Mouse (Mus musculus) neural tube, embryonic 15.5 days (tissue): ENCODE measurements around the gene Ephb3. TPM values are rescaled to one million over a fixed set of nuclear protein-coding genes. Genes with fewer than 3 reads are reported as not detected.

Experiments used
- ATAC-seq: fragments of 200-750 bp; cut with Nextera tagmentation; 2 replicates; pipeline ENCODE4 v1.8.0; 2017; ENCODE audit warnings: mild to moderate bottlenecking, moderate TSS enrichment, moderate library complexity; ENCODE audit not compliant: low FRiP score
- H3K27ac ChIP-seq: fragments of 300-500 bp; sonication (generic); replicated peaks from 2 replicates; pipeline ENCODE4 v1.5.1; 2015; ENCODE audit warnings: mild to moderate bottlenecking, inconsistent platforms
- H3K27me3 ChIP-seq: fragments of 300-500 bp; sonication (generic); replicated peaks from 2 replicates; pipeline ENCODE4 v1.6.1; 2015; ENCODE audit warnings: inconsistent platforms
- H3K36me3 ChIP-seq: fragments of 300-500 bp; sonication (generic); 2 replicates; pipeline ENCODE4 v1.6.1; 2015; ENCODE audit warnings: inconsistent platforms
- H3K4me1 ChIP-seq: fragments of 300-500 bp; sonication (generic); 2 replicates; pipeline ENCODE4 v1.6.1; 2015; ENCODE audit warnings: inconsistent platforms
- H3K4me2 ChIP-seq: fragments of 300-500 bp; sonication (generic); 2 replicates; pipeline ENCODE4 v1.6.1; 2015; ENCODE audit warnings: inconsistent platforms, mild to moderate bottlenecking, moderate library complexity
- H3K4me3 ChIP-seq: fragments of 300-500 bp; sonication (generic); replicated peaks from 2 replicates; pipeline ENCODE4 v1.5.1; 2015; ENCODE audit warnings: mild to moderate bottlenecking, inconsistent platforms
- H3K9ac ChIP-seq: fragments of 300-500 bp; sonication (generic); replicated peaks from 2 replicates; pipeline ENCODE4 v1.6.1; 2015; ENCODE audit warnings: mild to moderate bottlenecking, inconsistent platforms
- H3K9me3 ChIP-seq: fragments of 300-500 bp; sonication (generic); replicated peaks from 2 replicates; pipeline ENCODE4 v1.6.1; 2016; ENCODE audit warnings: inconsistent platforms
- WGBS: fragments of 180-500 bp; shearing (Covaris S2); methylation state at CpG from one replicate; pipeline ENCODE4 v1.1.7; 2015; ENCODE audit warnings: mixed read lengths; 5-methylcytosine and 5-hydroxymethylcytosine counted together
- polyA plus RNA-seq: library from polyadenylated mRNA; unstranded; fragments of >200 nt; fragmentation: Nextera tagmentation; extraction: Ambion mirVana; gene quantifications from 2 replicates; pipeline ENCODE4 v1.2.1, GENCODE M21; 2015

The Ephb3 gene
- polyA plus RNA-seq, 1 experiment from 2014 or later, result 14.4 TPM

GRCm38 (mm10) chr16:21192509-21193354, 11.8 kb upstream of the Ephb3 start:
- Histone ChIP-seq H3K27ac (no peak overlapping the region), H3K4me2 (no peak overlapping the region), H3K9me3 (no peaks in the 10 kb centered on the region), H3K9ac (no peak overlapping the region), H3K27me3 (0 out of 2 replicates have a peak, but pooled peaks cover 3% of the 10 kb centered on the region), H3K4me1 (peaks cover 4% of the 10 kb centered on the region; the same call in 1 of the 2 replicates), H3K36me3 (no peaks in the 10 kb centered on the region), H3K4me3 (no peak overlapping the region)
- 41% methylated on average over 7 of the region's 7 CpGs for WGBS
- peak; percentile 75 for ATAC-seq

- Histone ChIP-seq H3K27me3 (0 out of 2 replicates have a peak, but pooled peaks cover 3% of the 10 kb centered on the region), H3K9ac (no peak overlapping the region), H3K27ac (no peak overlapping the region), H3K4me1 (0 out of 2 replicates have a peak, but pooled peaks cover 3% of the 10 kb centered on the region), H3K4me3 (no peak overlapping the region), H3K9me3 (no peaks in the 10 kb centered on the region), H3K4me2 (no peak overlapping the region), H3K36me3 (no peaks in the 10 kb centered on the region)
- 92% methylated on average over 12 of the region's 12 CpGs for WGBS
- ATAC-seq, result no peak
These were observed 10.4 kb upstream of the Ephb3 start for GRCm38 (mm10) chr16:21194182-21194581.

GRCm38 (mm10) chr16:21195260-21195866, 9.2 kb upstream of the Ephb3 start:
- no peak for ATAC-seq
- 68% methylated on average over 8 of the region's 8 CpGs for WGBS
- Histone ChIP-seq H3K9ac (no peak overlapping the region), H3K9me3 (no peaks in the 10 kb centered on the region), H3K36me3 (no peaks in the 10 kb centered on the region), H3K27me3 (0 out of 2 replicates have a peak, but pooled peaks cover 3% of the 10 kb centered on the region), H3K4me2 (no peak overlapping the region), H3K4me1 (0 out of 2 replicates have a peak, but pooled peaks cover 3% of the 10 kb centered on the region), H3K27ac (no peak overlapping the region), H3K4me3 (no peak overlapping the region)

GRCm38 (mm10) chr16:21196576-21196975, 8.0 kb upstream of the Ephb3 start:
- no peak overlapping the region for H3K27ac ChIP-seq
- WGBS, result 94% methylated on average over 3 of the region's 3 CpGs
- no peak overlapping the region for H3K4me3 ChIP-seq
- H3K36me3 ChIP-seq, result no peaks in the 10 kb centered on the region
- 0 out of 2 replicates have a peak, but pooled peaks cover 3% of the 10 kb centered on the region for H3K4me1 ChIP-seq
- ATAC-seq, result no peak
- H3K9me3 ChIP-seq, result no peaks in the 10 kb centered on the region
- no peak overlapping the region for H3K9ac ChIP-seq
- H3K27me3 ChIP-seq, result 0 out of 2 replicates have a peak, but pooled peaks cover 3% of the 10 kb centered on the region
- no peak overlapping the region for H3K4me2 ChIP-seq

GRCm38 (mm10) chr16:21197542-21197941, 7.0 kb upstream of the Ephb3 start:
- no peaks in the 10 kb centered on the region for H3K9me3 ChIP-seq
- H3K4me3 ChIP-seq, result no peak overlapping the region
- no peak overlapping the region for H3K9ac ChIP-seq
- H3K4me2 ChIP-seq, result no peak overlapping the region
- no peak overlapping the region for H3K27ac ChIP-seq
- H3K36me3 ChIP-seq, result no peaks in the 10 kb centered on the region
- ATAC-seq, result no peak
- 93% methylated on average over 4 of the region's 4 CpGs for WGBS
- H3K4me1 ChIP-seq, result no peaks in the 10 kb centered on the region
- 0 out of 2 replicates have a peak, but pooled peaks cover 3% of the 10 kb centered on the region for H3K27me3 ChIP-seq

GRCm38 (mm10) chr16:21198006-21198405, 6.5 kb upstream of the Ephb3 start:
- WGBS, result 90% methylated on average over 7 of the region's 7 CpGs
- Histone ChIP-seq H3K9me3 (no peaks in the 10 kb centered on the region), H3K4me1 (no peaks in the 10 kb centered on the region), H3K27ac (no peak overlapping the region), H3K9ac (no peak overlapping the region), H3K27me3 (0 out of 2 replicates have a peak, but pooled peaks cover 6% of the 10 kb centered on the region), H3K36me3 (no peaks in the 10 kb centered on the region), H3K4me3 (no peak overlapping the region), H3K4me2 (no peak overlapping the region)
- no peak for ATAC-seq

- no peaks in the 10 kb centered on the region for H3K9me3 ChIP-seq
- no peaks in the 10 kb centered on the region for H3K36me3 ChIP-seq
- H3K9ac ChIP-seq, result no peak overlapping the region
- H3K4me3 ChIP-seq, result no peak overlapping the region
- H3K4me2 ChIP-seq, result no peak overlapping the region
- WGBS, result 0% methylated on average over 1 of the region's 1 CpGs
- no peak for ATAC-seq
- 0 out of 2 replicates have a peak, but pooled peaks cover 6% of the 10 kb centered on the region for H3K27me3 ChIP-seq
- no peaks in the 10 kb centered on the region for H3K4me1 ChIP-seq
- H3K27ac ChIP-seq, result no peak overlapping the region
These were observed 6.0 kb upstream of the Ephb3 start for GRCm38 (mm10) chr16:21198529-21198928.

- 66% methylated on average over 8 of the region's 8 CpGs for WGBS
- no peak overlapping the region for H3K4me2 ChIP-seq
- 0 out of 2 replicates have a peak, but pooled peaks cover 6% of the 10 kb centered on the region for H3K27me3 ChIP-seq
- peaks cover 4% of the 10 kb centered on the region; the same call in 1 of the 2 replicates for H3K4me1 ChIP-seq
- H3K27ac ChIP-seq, result no peak overlapping the region
- no peaks in the 10 kb centered on the region for H3K36me3 ChIP-seq
- no peaks in the 10 kb centered on the region for H3K9me3 ChIP-seq
- H3K4me3 ChIP-seq, result no peak overlapping the region
- ATAC-seq, result no peak
- H3K9ac ChIP-seq, result no peak overlapping the region
These were observed 5.1 kb upstream of the Ephb3 start for GRCm38 (mm10) chr16:21199426-21199825.

- no peak for ATAC-seq
- Histone ChIP-seq H3K27ac (no peak overlapping the region), H3K4me1 (peaks cover 32% of the 10 kb centered on the region), H3K4me3 (no peak overlapping the region), H3K9ac (no peak overlapping the region), H3K36me3 (no peaks in the 10 kb centered on the region), H3K4me2 (no peak overlapping the region), H3K27me3 (0 out of 2 replicates have a peak, but pooled peaks cover 3% of the 10 kb centered on the region), H3K9me3 (no peaks in the 10 kb centered on the region)
- WGBS, result 89% methylated on average over 4 of the region's 4 CpGs
These were observed 1.8 kb upstream of the Ephb3 start for GRCm38 (mm10) chr16:21202731-21203130.

GRCm38 (mm10) chr16:21205093-21205886, 735 bp downstream of the Ephb3 start:
- H3K27me3 ChIP-seq, result 0 out of 2 replicates have a peak, but pooled peaks cover 3% of the 10 kb centered on the region
- 1% methylated on average over 60 of the region's 60 CpGs for WGBS
- peak overlapping the region; percentile 84 for H3K4me3 ChIP-seq
- no peaks in the 10 kb centered on the region for H3K36me3 ChIP-seq
- H3K4me2 ChIP-seq, result peak overlapping the region; percentile 68
- ATAC-seq, result peak; percentile 34
- peaks cover 55% of the 10 kb centered on the region for H3K4me1 ChIP-seq
- peak overlapping the region; percentile 79 for H3K9ac ChIP-seq
- H3K27ac ChIP-seq, result peak overlapping the region; percentile 80
- H3K9me3 ChIP-seq, result no peaks in the 10 kb centered on the region

GRCm38 (mm10) chr16:21208001-21208565, 3.5 kb downstream of the Ephb3 start:
- H3K4me3 ChIP-seq, result peak overlapping the region; percentile 84
- ATAC-seq, result no peak
- H3K27ac ChIP-seq, result no peak overlapping the region
- no peak overlapping the region for H3K9ac ChIP-seq
- no peaks in the 10 kb centered on the region for H3K36me3 ChIP-seq
- no peaks in the 10 kb centered on the region for H3K27me3 ChIP-seq
- WGBS, result 61% methylated on average over 4 of the region's 4 CpGs
- no peaks in the 10 kb centered on the region for H3K9me3 ChIP-seq
- peaks cover 76% of the 10 kb centered on the region for H3K4me1 ChIP-seq
- peak overlapping the region; percentile 68 for H3K4me2 ChIP-seq
